Mouse (Mus musculus) cortical plate, adult 2 months (tissue): Measurements from ENCODE around the gene Klhl29.

Experiments
- CTCF ChIP-seq: fragments of 200-500 bp; IDR thresholded peaks from 2 replicates; pipeline ENCODE4 v1.5.1; 2011; ENCODE audit warnings: mild to moderate bottlenecking, control low read depth, low read length; ENCODE audit not compliant: insufficient read depth; ENCODE audit errors: extremely low read depth
- POLR2A ChIP-seq: fragments of 200-500 bp; IDR thresholded peaks from 2 replicates; pipeline ENCODE4 v1.6.1; 2011; ENCODE audit warnings: mild to moderate bottlenecking, low read length, control low read depth; ENCODE audit not compliant: insufficient read depth; ENCODE audit errors: extremely low read depth

DNA sequence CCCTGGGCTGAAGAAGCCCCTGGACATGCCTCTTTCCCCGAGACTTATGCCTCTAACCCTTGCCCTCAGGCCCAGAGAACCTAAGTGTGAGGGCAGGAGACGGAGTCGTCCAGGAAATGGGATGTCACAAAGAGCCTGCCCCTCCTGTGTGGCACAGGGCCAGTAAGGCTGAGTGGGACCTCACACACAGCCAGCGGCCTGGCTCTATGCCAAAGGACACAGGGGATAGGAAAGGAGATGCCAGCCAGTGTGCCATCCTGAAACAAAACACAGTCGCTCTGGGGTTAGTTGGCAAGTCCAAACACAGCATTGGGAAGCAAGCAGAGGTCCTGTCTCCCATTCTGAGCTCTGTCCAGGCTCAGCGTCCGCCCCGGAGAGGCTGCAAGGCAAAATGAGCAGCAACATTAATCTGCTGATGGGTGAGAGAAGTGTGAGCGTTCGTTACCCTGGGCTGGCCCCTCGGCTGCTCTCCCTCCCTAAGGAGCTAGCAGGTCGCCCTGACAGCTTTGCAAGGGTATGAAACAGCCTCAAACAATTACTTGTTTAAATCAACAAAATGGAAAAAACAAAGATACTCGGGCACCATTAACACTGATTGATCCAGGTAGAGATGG, 274.0 kb downstream of the Klhl29 start:
- TF ChIP-seq POLR2A (no peak), CTCF (no peak)
